Mouse (Mus musculus) midbrain, embryonic 14.5 days (tissue): Measurements from ENCODE around the gene Slc22a14. TPM values are rescaled to one million over a fixed set of nuclear protein-coding genes. Genes with fewer than 3 reads are reported as not detected.

Experiments
- ATAC-seq: fragments of 200-750 bp; cut with Nextera tagmentation; 2 replicates; pipeline ENCODE4 v1.8.0; 2017; ENCODE audit warnings: moderate number of reproducible peaks, moderate library complexity; ENCODE audit not compliant: low FRiP score, low TSS enrichment
- DNase-seq: peaks from one replicate; pipeline ENCODE4 v3.0.0-alpha.2; 2015
- H3K27ac ChIP-seq: fragments of 300-500 bp; sonication (generic); replicated peaks from 2 replicates; pipeline ENCODE4 v1.5.1; 2014; ENCODE audit warnings: mild to moderate bottlenecking, low read depth, low read length, moderate library complexity
- H3K27me3 ChIP-seq: fragments of 300-500 bp; sonication (generic); 2 replicates; pipeline ENCODE4 v1.6.1; 2014; ENCODE audit warnings: low read length, control low read depth, mixed read lengths; ENCODE audit not compliant: control insufficient read depth, insufficient read depth
- H3K36me3 ChIP-seq: fragments of 300-500 bp; sonication (generic); 2 replicates; pipeline ENCODE4 v1.6.1; 2014; ENCODE audit warnings: low read length, control low read depth; ENCODE audit not compliant: control insufficient read depth, insufficient read depth
- H3K4me1 ChIP-seq: fragments of 300-500 bp; sonication (generic); 2 replicates; pipeline ENCODE4 v1.6.1; 2014; ENCODE audit warnings: mild to moderate bottlenecking, antibody characterized with exemption, low read length, control low read depth; ENCODE audit not compliant: control insufficient read depth, insufficient read depth
- H3K4me2 ChIP-seq: fragments of 300-500 bp; sonication (generic); 2 replicates; pipeline ENCODE4 v1.6.1; 2014; ENCODE audit warnings: mild to moderate bottlenecking, low read length, moderate library complexity
- H3K4me3 ChIP-seq: fragments of 300-500 bp; sonication (generic); replicated peaks from 2 replicates; pipeline ENCODE4 v1.5.1; 2014; ENCODE audit warnings: low read depth, low read length
- H3K9ac ChIP-seq: fragments of 300-500 bp; sonication (generic); replicated peaks from 2 replicates; pipeline ENCODE4 v1.6.1; 2014; ENCODE audit warnings: mild to moderate bottlenecking, low read length, moderate library complexity
- H3K9me3 ChIP-seq: fragments of 300-500 bp; sonication (generic); 2 replicates; pipeline ENCODE4 v1.6.1; 2016; ENCODE audit warnings: low read length, control low read depth, mixed read lengths; ENCODE audit not compliant: control insufficient read depth
- WGBS: fragments of 180-500 bp; shearing (Covaris S2); extraction: QIAGEN DNeasy Blood & Tissue Kit; methylation state at CpG from one replicate; pipeline ENCODE4 v1.1.7; 2014; 5-methylcytosine and 5-hydroxymethylcytosine counted together
- polyA plus RNA-seq: library from polyadenylated mRNA; unstranded; fragments of >200 nt; fragmentation: Nextera tagmentation; extraction: Ambion mirVana; gene quantifications from 2 replicates; pipeline ENCODE4 v1.2.1, GENCODE M21; 2014

Slc22a14 gene
- polyA plus RNA-seq, 1 experiment from 2014 or later = not detected

DNA sequence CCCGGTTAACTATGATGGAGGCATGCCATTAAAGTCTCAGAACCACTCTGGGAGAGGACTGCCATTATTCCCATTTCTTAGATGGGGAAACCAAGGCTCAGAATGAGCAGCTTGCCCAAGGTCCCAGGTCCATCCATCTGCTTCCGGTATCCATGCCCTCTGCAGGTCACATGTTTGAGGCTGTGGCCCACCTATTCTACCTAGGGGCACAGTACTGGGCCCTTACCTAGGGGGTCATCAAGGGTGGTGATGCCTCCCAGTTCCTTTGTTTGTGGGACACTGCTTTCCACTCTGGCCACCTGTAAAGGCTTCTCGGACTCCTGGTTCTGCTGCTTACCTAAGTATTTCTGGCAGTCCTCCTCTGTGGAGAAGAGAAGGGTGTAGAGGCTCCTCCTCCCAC is 27.0 kb downstream of the Slc22a14 start:
- ATAC-seq (no peak), DNase-seq (no peak)
- Histone ChIP-seq H3K27me3 (peaks cover 5% of the 10 kb centered on the region), H3K9ac (no peak overlapping the region), H3K9me3 (no peaks in the 10 kb centered on the region), H3K27ac (no peak overlapping the region), H3K4me1 (peaks cover 24% of the 10 kb centered on the region), H3K36me3 (peaks cover under 1% of the 10 kb centered on the region; the same call in 1 of the 2 replicates), H3K4me3 (no peak overlapping the region), H3K4me2 (no peak overlapping the region)
- WGBS = 92% methylated on average over 3 of the region's 3 CpGs

DNA sequence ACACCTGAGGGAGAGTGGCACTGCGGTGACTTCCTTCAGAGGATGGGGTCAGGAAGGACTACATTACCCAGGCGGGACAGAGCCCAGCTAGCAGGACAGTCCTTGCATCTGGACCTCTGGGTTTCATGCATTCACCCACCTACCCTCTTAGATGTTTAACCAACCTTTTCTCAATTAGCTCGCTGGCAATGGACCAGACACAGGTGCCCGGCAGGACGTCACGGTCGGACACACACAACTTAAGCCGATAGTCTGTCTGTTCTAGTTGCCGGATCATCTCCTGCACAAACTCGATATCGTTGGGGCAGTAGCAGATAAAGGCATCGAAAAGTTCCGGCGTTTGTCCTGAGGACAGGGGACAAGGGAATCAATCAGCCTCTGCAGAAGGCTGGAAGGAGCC is 27.5 kb downstream of the Slc22a14 start:
- ATAC-seq = no peak
- Histone ChIP-seq H3K4me1 (peaks cover 23% of the 10 kb centered on the region), H3K36me3 (no peaks in the 10 kb centered on the region), H3K9me3 (no peaks in the 10 kb centered on the region), H3K27ac (no peak overlapping the region), H3K4me2 (no peak overlapping the region), H3K4me3 (no peak overlapping the region), H3K9ac (no peak overlapping the region), H3K27me3 (peaks cover 5% of the 10 kb centered on the region)
- DNase-seq = no peak
- 90% methylated on average over 14 of the region's 14 CpGs for WGBS

DNA sequence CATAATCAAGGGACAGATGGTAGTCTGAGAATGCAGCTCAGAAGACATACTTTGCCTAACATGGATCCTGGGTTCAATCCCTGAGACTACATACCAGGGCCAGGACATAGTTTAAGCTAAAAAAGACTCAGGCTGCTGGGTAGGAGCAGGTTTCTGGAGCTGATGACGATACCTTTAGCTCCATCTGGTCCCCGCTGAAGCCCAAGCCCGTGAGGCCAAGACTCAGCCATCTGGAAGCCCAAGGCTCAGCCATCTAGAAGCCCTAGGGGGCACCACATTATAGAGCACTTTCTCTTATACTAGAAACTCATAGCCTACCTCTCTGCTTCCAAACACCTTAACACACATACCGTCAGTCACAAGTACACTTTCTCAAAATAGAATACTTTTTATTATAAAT is 29.8 kb downstream of the Slc22a14 start:
- Histone ChIP-seq H3K4me1 (peaks cover 12% of the 10 kb centered on the region; the same call in 1 of the 2 replicates), H3K36me3 (no peaks in the 10 kb centered on the region), H3K9ac (no peak overlapping the region), H3K4me3 (no peak overlapping the region), H3K27ac (no peak overlapping the region), H3K9me3 (no peaks in the 10 kb centered on the region), H3K4me2 (no peak overlapping the region), H3K27me3 (peaks cover 5% of the 10 kb centered on the region)
- WGBS = 86% methylated on average over 4 of the region's 4 CpGs
- ATAC-seq (no peak), DNase-seq (no peak)

DNA sequence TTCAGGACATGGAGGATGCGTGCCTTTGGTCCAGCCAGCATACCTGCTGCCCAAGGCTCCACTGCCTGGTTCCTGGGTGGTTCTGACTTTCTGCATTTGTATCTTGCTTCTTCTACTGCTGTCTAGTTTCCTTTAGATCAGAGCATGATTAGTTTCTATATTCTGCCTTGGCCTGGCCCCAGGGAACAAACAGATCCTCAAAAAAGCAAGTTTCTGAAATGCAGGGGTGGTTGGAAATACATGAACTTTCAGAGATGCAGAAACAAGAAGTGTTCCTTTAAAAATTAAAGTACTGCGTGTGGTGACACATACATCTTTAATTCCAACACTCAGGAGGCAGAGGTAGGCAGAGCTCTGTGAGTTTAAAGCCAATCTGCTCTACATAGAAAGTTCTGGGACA is 30.5 kb downstream of the Slc22a14 start:
- H3K9me3 ChIP-seq = no peaks in the 10 kb centered on the region
- no peak overlapping the region for H3K27ac ChIP-seq
- ATAC-seq (no peak), DNase-seq (no peak)
- H3K4me1 ChIP-seq = peaks cover 4% of the 10 kb centered on the region; the same call in 1 of the 2 replicates
- peaks cover 5% of the 10 kb centered on the region for H3K27me3 ChIP-seq
- no peak overlapping the region for H3K9ac ChIP-seq
- 88% methylated on average over 2 of the region's 2 CpGs for WGBS
- H3K4me3 ChIP-seq = no peak overlapping the region
- H3K36me3 ChIP-seq = no peaks in the 10 kb centered on the region
- H3K4me2 ChIP-seq = no peak overlapping the region

DNA sequence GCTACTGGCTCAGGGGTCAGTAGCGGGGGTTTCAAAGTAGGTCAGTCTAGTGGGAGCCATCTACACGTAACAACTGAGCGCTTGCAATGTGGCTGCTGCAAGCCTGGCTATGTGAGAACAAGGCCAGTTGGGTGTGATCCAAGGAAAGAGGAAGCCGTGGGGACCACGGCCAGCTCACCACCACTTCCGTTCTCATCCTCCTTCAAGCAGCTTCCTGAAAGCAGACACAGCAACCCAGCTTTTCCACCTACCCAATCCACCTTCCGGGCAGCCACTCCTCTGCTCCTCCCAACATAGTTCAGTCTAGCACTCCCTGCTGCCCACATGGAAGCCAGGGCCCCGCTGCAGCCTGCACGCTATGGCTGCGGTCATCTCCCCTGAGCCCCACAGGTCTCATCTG is 31.0 kb downstream of the Slc22a14 start:
- 78% methylated on average over 10 of the region's 10 CpGs for WGBS
- DNase-seq (no peak), ATAC-seq (no peak)
- no peak overlapping the region for H3K4me3 ChIP-seq
- H3K4me2 ChIP-seq = no peak overlapping the region
- H3K36me3 ChIP-seq = no peaks in the 10 kb centered on the region
- no peak overlapping the region for H3K27ac ChIP-seq
- no peaks in the 10 kb centered on the region for H3K9me3 ChIP-seq
- no peak overlapping the region for H3K9ac ChIP-seq
- H3K4me1 ChIP-seq = no peaks in the 10 kb centered on the region
- H3K27me3 ChIP-seq = peaks cover 5% of the 10 kb centered on the region

DNA sequence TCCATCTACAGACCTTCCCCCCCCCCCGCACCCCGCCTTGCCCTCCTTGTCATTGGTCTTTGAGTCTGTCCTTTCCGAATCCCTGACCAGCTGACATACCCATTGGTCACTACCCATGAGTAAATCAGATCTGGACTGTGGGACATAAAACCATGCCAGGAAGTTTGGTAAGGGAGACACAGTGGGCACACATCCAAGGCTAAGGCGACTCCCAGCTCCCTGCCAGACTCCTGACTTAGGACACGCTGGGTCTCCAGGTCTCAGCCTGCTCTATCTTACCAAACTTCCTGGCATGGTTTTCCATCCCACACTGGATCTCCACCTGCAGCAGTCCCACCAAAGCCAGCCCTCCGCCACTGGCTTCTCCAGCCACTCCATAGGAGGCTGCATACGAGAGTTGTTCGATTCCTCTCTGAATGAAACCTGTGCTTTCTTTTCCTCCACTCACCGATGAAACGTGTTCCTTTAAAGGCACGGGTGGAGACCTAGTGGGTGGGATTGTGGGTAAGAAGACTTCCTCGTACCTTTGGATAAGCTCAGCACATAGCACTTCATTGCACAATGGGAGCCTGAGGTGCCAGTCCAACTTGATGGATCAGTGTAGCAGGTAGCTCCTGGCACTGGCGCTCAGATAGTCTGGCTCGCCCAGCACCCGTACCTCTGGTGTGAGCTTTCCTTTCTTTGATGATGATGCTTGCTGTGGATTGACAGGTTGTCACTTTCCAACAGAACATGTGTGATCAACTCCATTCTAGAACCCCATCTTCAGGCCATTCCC is 35.0 kb downstream of the Slc22a14 start:
- no peak for DNase-seq
- Histone ChIP-seq H3K4me1 (no peaks in the 10 kb centered on the region), H3K4me3 (no peak overlapping the region), H3K9ac (no peak overlapping the region), H3K4me2 (no peak overlapping the region), H3K9me3 (no peaks in the 10 kb centered on the region), H3K36me3 (no peaks in the 10 kb centered on the region), H3K27me3 (no peaks in the 10 kb centered on the region), H3K27ac (no peak overlapping the region)
- ATAC-seq = no peak
- WGBS = 90% methylated on average over 15 of the region's 15 CpGs

DNA sequence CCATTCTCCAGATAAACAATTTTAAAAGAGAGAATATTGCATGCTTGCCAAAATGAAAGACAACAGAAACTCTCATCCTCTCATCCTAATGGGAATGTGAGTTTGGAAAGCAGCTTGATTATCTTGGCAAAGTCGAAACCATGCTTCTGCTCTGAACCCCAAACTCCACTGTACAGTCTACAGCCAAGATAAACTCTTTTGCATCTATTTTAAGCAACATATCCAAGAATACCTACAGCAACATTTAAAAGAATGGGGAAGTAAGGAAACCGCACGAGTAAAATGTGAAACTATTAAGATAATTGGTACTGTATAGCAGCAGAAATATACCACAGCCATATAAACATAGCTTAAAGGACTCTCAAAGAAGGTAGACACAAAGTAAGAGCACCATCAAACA is 36.9 kb downstream of the Slc22a14 start:
- 84% methylated on average over 3 of the region's 3 CpGs for WGBS
- DNase-seq (no peak), ATAC-seq (no peak)
- H3K27ac ChIP-seq = no peak overlapping the region
- H3K27me3 ChIP-seq = no peaks in the 10 kb centered on the region
- no peak overlapping the region for H3K9ac ChIP-seq
- 0 out of 2 replicates have a peak, but pooled peaks cover 6% of the 10 kb centered on the region for H3K4me1 ChIP-seq
- no peak overlapping the region for H3K4me3 ChIP-seq
- no peaks in the 10 kb centered on the region for H3K9me3 ChIP-seq
- no peaks in the 10 kb centered on the region for H3K36me3 ChIP-seq
- H3K4me2 ChIP-seq = no peak overlapping the region

DNA sequence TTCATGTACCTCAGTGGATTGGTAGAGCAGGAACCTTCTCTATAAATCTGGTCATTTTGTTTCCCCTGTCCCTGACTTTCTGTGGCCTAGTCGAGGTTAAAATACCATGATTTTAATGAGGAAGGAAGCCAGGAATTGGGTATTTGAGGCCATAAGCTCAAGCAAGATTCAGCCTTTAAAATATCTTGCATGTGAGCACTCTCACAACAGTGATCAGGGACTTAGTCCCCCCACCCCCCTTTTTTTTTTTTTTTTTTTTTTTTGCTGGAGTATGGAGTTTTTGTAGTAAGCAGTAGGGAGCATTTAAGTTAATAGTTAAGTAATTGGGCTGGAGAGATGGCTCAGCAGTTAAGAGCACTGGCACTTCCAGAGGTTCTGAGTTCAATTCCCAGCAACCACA is 41.2 kb downstream of the Slc22a14 start:
- DNase-seq = no peak
- Histone ChIP-seq H3K4me3 (no peak overlapping the region), H3K9ac (no peak overlapping the region), H3K36me3 (no peaks in the 10 kb centered on the region), H3K27me3 (no peaks in the 10 kb centered on the region), H3K27ac (no peak overlapping the region), H3K4me2 (no peak overlapping the region), H3K4me1 (peaks cover 17% of the 10 kb centered on the region), H3K9me3 (no peaks in the 10 kb centered on the region)
- WGBS = 88% methylated on average over 1 of the region's 1 CpGs
- ATAC-seq = no peak

DNA sequence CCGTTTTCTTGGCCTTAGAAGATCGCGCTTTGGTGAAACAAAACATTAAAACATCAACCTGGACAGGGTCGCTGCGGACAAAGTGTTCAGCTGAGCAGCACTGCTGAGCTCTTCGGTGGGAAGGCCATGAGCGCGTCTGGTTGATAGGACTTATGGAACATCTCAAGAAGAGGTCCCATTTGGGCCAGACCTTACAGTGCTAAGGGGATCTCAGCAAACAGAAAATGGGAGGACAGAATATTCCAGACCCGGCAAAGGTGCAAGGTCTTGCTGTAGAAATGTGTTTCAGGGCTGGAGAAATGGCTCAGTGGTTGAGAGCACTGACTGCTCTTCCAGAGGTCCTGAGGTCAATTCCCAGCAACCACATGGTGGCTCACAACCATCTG is 42.1 kb downstream of the Slc22a14 start:
- no peaks in the 10 kb centered on the region for H3K9me3 ChIP-seq
- H3K4me3 ChIP-seq = peak overlapping the region; percentile 96
- H3K4me1 ChIP-seq = peaks cover 17% of the 10 kb centered on the region
- WGBS = 5% methylated on average over 9 of the region's 9 CpGs
- no peaks in the 10 kb centered on the region for H3K36me3 ChIP-seq
- peak overlapping the region; percentile 78 for H3K9ac ChIP-seq
- ATAC-seq = no peak
- DNase-seq = no peak
- H3K4me2 ChIP-seq = peak overlapping the region; percentile 88
- H3K27me3 ChIP-seq = no peaks in the 10 kb centered on the region
- peak overlapping the region; percentile 87 for H3K27ac ChIP-seq
